Mouse (Mus musculus) cortical plate, adult 2 months (tissue): Measurements from ENCODE around the gene Disc1.

Experiments
- CTCF ChIP-seq: fragments of 200-500 bp; IDR thresholded peaks from 2 replicates; pipeline ENCODE4 v1.5.1; 2011; ENCODE audit warnings: mild to moderate bottlenecking, control low read depth, low read length; ENCODE audit not compliant: insufficient read depth; ENCODE audit errors: extremely low read depth
- POLR2A ChIP-seq: fragments of 200-500 bp; IDR thresholded peaks from 2 replicates; pipeline ENCODE4 v1.6.1; 2011; ENCODE audit warnings: mild to moderate bottlenecking, low read length, control low read depth; ENCODE audit not compliant: insufficient read depth; ENCODE audit errors: extremely low read depth

- TF ChIP-seq CTCF (no peak), POLR2A (no peak)
These were observed 176.6 kb downstream of the Disc1 start for GRCm38 (mm10) chr8:125230526-125231131.
